Comparison of ENCODE assay signal across 8 mouse cellular contexts in genomic region chr19:37208176-37208755, GRCm38 (mm10). TPM values are rescaled to one million over a fixed set of nuclear protein-coding genes. Genes with fewer than 3 reads are reported as not detected.
DNase-seq lines count a peak whose midpoint lies in the region; ATAC-seq and TF ChIP-seq lines count a peak whose summit lies in the region.

Gene Cpeb3, minus strand, starts transcription at chr19:37208601.

- peak within 1 kb of the TSS; percentile 95 for H3K9ac ChIP-seq in hindbrain, postnatal 0 days (replicated peaks; ENCODE audit: low read length)

- no peak for ATAC-seq in hindbrain, postnatal 0 days

- DNase-seq in layer of hippocampus, adult 18-20 months (ENCODE audit: low spot score in 2 of 2), result peak in 1 of 2 experiments; percentile 35
- no peak for DNase-seq in layer of hippocampus, adult 9-11 months
- DNase-seq in cerebellum, postnatal 10 days, result peak; percentile 63 to 64
- peak; percentile 20 for DNase-seq in gastrocnemius, postnatal 10 days
- peak; percentile 77 for DNase-seq in hindbrain, postnatal 0 days (ENCODE audit: low spot score)
- peak; percentile 11 to 14 for DNase-seq in left cerebral cortex, postnatal 14 days (ENCODE audit: low spot score in 2 of 2)
- DNase-seq in mesoderm, embryonic 11.5 days (ENCODE audit: low read depth, low spot score), result peak; percentile 62
- DNase-seq in spleen, adult 2 months (ENCODE audit: low read depth in 1 of 2, low spot score in 2 of 2), result peak; percentile 7 to 14

- peaks cover 11% of the 10 kb centered on the region; the same call in 1 of the 2 replicates for H3K36me3 ChIP-seq in hindbrain, postnatal 0 days (ENCODE audit: insufficient read depth, low read length)
- H3K36me3 ChIP-seq in spleen, adult 2 months (ENCODE audit: control insufficient read depth, insufficient read depth, low read length), result peaks cover 2% of the 10 kb centered on the region; the same call in 1 of the 2 replicates

- H3K4me3 ChIP-seq in hindbrain, postnatal 0 days (ENCODE audit: low read length), result peak within 1 kb of the TSS; percentile 82
- H3K4me3 ChIP-seq in spleen, adult 2 months (ENCODE audit: extremely low read depth, insufficient read depth, insufficient read length), result peak within 1 kb of the TSS; percentile 87

- under 1% methylated on average over 15 of the region's 15 CpGs for WGBS in hindbrain, postnatal 0 days
- 1% methylated on average over 15 of the region's 15 CpGs for WGBS in spleen, adult 2 months

- no peaks in the 10 kb centered on the region for H3K27me3 ChIP-seq in hindbrain, postnatal 0 days (ENCODE audit: insufficient read depth, low read length)
- peaks cover 3% of the 10 kb centered on the region for H3K27me3 ChIP-seq in spleen, adult 2 months (ENCODE audit: control insufficient read depth, insufficient read depth, low read length)

- intact Hi-C loops in left cerebral cortex, postnatal 14 days (cut with DNase I), result loop anchor here (1.0 to 5.0 kb wide), 2 partner anchors 35 to 156 kb away; no protein-coding TSS in a partner anchor

- no peaks in the 10 kb centered on the region for H3K9me3 ChIP-seq in hindbrain, postnatal 0 days (ENCODE audit: low read length)

- peak within 1 kb of the TSS; percentile 86 for H3K27ac ChIP-seq in hindbrain, postnatal 0 days
- peak within 1 kb of the TSS; percentile 82 for H3K27ac ChIP-seq in spleen, adult 2 months (ENCODE audit: insufficient read depth, low read length)

- peaks cover 11% of the 10 kb centered on the region; the same call in 1 of the 2 replicates for H3K4me1 ChIP-seq in hindbrain, postnatal 0 days (ENCODE audit: insufficient read depth, low read length)
- no peaks in the 10 kb centered on the region; the same call in none of the 2 replicates for H3K4me1 ChIP-seq in spleen, adult 2 months (ENCODE audit: control insufficient read depth, insufficient read depth, insufficient read length)

- peak; percentile 66 for TF ChIP-seq CTCF in hindbrain, postnatal 0 days (IDR thresholded peaks at IDR 0.05; ENCODE audit: low read depth)
- TF ChIP-seq CTCF in spleen, adult 2 months (IDR thresholded peaks at IDR 0.05; ENCODE audit: extremely low read depth, insufficient read depth, insufficient read length, insufficient replicate concordance), result no peak

- H3K4me2 ChIP-seq in hindbrain, postnatal 0 days (ENCODE audit: low read depth, low read length), result peak within 1 kb of the TSS; percentile 87

- no peak for TF ChIP-seq POLR2A in spleen, adult 2 months (IDR thresholded peaks at IDR 0.05; ENCODE audit: low read depth, low read length)

RNA-seq across cellular contexts. Expression of gene Cpeb3, which starts in this region (rescaled TPM):
- 10 to 100 TPM; 76.6 to 76.9 TPM for total RNA-seq in layer of hippocampus, adult 18-20 months (2021)
- 10 to 100 TPM; 30.4 to 32.3 TPM for total RNA-seq in gastrocnemius, postnatal 10 days (2021)
- 23.7 and 26.1 TPM in 2 replicates for total RNA-seq in hindbrain, postnatal 0 days (2014; rRNA removed)
- 10.3 and 11.3 TPM in 2 replicates for polyA plus RNA-seq in hindbrain, postnatal 0 days (2015; fragmentation: Nextera tagmentation; extraction: Ambion mirVana)
- total RNA-seq in left cerebral cortex, postnatal 14 days (2021), result 10 to 100 TPM; 68.8 to 69.3 TPM
- polyA plus RNA-seq in spleen, adult 2 months (2012; rRNA removed), result 4.1 and 4.2 TPM in 2 replicates
